Mouse (Mus musculus) olfactory bulb, adult 2 months (tissue): ENCODE measurements around the gene Dnlz. TPM values are rescaled to one million over a fixed set of nuclear protein-coding genes. Genes with fewer than 3 reads are reported as not detected.

Experiments used
- H3K27ac ChIP-seq: fragments of 200-500 bp; 2 replicates; pipeline ENCODE4 v1.5.1; 2012; ENCODE audit warnings: low read depth, low read length; ENCODE audit not compliant: insufficient read depth
- H3K4me1 ChIP-seq: fragments of 200-500 bp; 2 replicates; pipeline ENCODE4 v1.6.1; 2012; ENCODE audit warnings: low read length; ENCODE audit not compliant: control insufficient read depth, insufficient read depth
- H3K4me3 ChIP-seq: fragments of 200-500 bp; 2 replicates; pipeline ENCODE4 v1.5.1; 2012; ENCODE audit warnings: mild to moderate bottlenecking, low read depth, low read length, moderate library complexity; ENCODE audit not compliant: insufficient read depth
- CTCF ChIP-seq: fragments of 200-500 bp; IDR thresholded peaks from 2 replicates; pipeline ENCODE4 v1.5.1; 2012; ENCODE audit warnings: low read depth, mild to moderate bottlenecking, low read length, moderate library complexity; ENCODE audit not compliant: insufficient read depth
- POLR2A ChIP-seq: fragments of 200-500 bp; IDR thresholded peaks from 2 replicates; pipeline ENCODE4 v1.6.1; 2012; ENCODE audit warnings: mild to moderate bottlenecking, low read depth, low read length, moderate library complexity; ENCODE audit not compliant: insufficient read depth
- WGBS: fragments of 180-500 bp; shearing (Covaris S2); methylation state at CpG from one replicate; pipeline ENCODE4 v1.1.7; 2018; 5-methylcytosine and 5-hydroxymethylcytosine counted together
- polyA plus RNA-seq: library from polyadenylated mRNA; stranded (reverse); fragments of >200 nt; gene quantifications from 2 replicates; pipeline ENCODE4 v1.2.4, GENCODE M21; 2012; ENCODE audit warnings: low replicate concordance; ENCODE audit not compliant: missing spikeins, insufficient read depth, insufficient read length

Dnlz gene
- polyA plus RNA-seq, 1 experiment = not detected

DNA sequence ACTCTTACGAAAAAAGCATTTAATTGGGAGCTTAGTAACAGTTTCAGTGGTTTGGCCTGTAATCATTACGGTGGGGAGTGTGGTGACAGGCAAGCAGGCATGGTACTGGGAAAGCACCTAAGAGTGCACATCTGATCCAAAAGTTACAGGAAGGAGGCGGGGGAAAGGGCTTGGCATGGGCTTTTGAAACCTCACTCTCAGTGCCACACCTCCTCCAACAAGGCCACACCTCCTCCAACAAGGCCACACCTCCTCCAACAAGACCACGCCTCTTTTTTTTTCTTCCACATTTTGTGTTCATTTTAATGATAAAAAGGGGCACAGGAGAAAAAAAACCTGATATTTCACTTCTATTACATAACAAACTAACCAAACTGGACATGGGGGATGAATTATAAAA lies 24.1 kb downstream of the Dnlz start:
- no peak overlapping the region for H3K4me3 ChIP-seq
- H3K4me1 ChIP-seq = peaks cover 46% of the 10 kb centered on the region
- WGBS = 68% methylated on average over 4 of the region's 4 CpGs
- no peak overlapping the region for H3K27ac ChIP-seq
- TF ChIP-seq CTCF (no peak), POLR2A (no peak)

DNA sequence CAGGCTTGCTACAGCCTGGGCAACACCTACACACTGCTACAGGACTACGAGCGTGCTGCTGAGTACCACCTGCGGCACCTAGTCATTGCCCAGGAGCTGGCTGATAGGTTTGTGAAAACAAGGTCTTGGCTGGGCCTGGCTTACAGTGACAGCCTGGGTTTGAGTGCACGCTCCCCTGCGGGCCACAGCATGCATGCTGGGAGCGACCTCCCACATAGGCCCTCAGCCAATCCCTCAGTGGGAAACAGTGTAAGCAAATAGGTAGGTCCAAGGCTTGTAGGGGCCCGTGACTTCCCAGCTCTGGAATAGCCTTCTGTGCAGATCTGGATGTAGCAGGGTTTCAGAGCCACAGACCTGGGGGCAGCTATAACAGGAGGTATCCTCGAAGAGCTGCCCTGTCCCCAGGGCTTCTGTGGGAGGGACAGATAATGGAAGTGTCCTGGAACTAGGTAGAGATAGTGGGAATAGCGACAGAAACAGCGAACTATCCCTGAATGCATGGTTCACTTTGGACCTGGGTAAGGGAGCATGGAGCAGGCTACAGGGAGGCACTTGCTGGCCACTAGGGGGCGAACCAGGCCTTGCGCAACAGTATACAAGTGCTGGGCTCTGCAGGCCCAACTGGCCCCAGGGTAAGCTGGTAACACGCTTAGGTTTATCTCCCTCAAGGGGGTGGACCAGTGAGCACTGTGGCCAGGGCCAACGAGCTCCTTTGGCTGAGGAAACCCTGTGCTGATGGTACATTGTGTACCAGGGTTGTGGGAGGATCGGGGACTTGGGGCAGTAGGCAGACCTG lies 26.3 kb downstream of the Dnlz start:
- TF ChIP-seq POLR2A (no peak), CTCF (peak; percentile 71)
- no peak overlapping the region for H3K27ac ChIP-seq
- H3K4me1 ChIP-seq = peaks cover 34% of the 10 kb centered on the region
- no peak overlapping the region for H3K4me3 ChIP-seq
- WGBS = 44% methylated on average over 15 of the region's 15 CpGs

DNA sequence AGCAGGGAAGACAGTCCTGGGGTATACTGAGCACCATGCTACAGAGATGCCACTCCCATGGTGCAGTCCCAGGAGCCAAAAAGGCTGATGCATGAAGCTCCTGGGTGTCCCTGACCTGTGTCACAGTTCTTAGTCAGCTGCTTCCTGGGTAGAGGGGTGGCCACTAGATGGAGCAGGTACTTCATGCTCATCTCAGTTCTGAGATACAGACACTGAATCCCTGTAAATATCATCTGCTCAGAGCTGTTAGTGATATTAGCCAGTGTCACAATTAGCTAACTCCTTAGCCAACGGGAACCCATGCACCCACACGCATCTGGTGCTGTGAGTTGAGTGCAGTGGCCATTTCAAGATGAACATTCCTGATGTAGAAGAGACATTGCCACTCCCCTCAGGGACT lies 27.0 kb downstream of the Dnlz start:
- Histone ChIP-seq H3K4me3 (no peak overlapping the region), H3K4me1 (peaks cover 34% of the 10 kb centered on the region), H3K27ac (no peak overlapping the region)
- no peak for TF ChIP-seq CTCF
- TF ChIP-seq POLR2A = no peak
- WGBS = 33% methylated on average over 2 of the region's 2 CpGs

DNA sequence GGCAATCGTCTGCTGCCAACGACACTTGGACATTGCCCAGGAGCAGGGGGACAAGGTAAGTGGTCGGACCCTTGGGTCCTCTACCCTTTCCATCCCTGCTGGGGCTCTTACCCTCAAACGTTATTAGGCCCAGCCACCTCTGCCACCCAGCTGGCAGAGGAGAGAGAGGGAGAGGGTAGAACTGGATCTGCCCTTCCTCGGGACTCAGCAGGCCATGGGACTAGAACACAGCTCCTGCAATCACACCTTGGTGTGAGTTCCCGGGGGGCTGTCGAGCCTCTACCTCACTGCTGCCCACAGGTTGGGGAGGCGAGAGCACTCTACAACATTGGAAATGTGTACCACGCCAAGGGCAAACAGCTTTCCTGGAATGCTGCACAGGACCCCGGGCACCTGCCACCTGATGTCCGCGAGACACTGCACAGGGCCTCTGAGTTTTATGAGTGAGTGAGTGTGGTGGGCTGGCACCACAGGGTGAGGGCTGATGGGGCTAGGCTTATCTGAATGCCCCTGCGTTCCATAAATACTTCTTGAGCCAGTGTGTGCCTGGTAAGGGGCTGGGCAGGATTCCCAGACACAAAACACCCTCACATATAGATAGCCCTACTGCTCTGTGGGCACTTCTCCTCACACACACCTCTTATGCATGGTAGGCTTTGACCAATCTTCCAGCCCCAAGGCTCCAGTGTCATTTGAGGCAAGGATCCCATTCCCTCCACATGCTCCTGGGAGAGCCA lies 28.2 kb downstream of the Dnlz start:
- peaks cover 38% of the 10 kb centered on the region for H3K4me1 ChIP-seq
- no peak overlapping the region for H3K4me3 ChIP-seq
- WGBS = 90% methylated on average over 13 of the region's 13 CpGs
- no peak overlapping the region for H3K27ac ChIP-seq
- TF ChIP-seq CTCF (no peak), POLR2A (no peak)

DNA sequence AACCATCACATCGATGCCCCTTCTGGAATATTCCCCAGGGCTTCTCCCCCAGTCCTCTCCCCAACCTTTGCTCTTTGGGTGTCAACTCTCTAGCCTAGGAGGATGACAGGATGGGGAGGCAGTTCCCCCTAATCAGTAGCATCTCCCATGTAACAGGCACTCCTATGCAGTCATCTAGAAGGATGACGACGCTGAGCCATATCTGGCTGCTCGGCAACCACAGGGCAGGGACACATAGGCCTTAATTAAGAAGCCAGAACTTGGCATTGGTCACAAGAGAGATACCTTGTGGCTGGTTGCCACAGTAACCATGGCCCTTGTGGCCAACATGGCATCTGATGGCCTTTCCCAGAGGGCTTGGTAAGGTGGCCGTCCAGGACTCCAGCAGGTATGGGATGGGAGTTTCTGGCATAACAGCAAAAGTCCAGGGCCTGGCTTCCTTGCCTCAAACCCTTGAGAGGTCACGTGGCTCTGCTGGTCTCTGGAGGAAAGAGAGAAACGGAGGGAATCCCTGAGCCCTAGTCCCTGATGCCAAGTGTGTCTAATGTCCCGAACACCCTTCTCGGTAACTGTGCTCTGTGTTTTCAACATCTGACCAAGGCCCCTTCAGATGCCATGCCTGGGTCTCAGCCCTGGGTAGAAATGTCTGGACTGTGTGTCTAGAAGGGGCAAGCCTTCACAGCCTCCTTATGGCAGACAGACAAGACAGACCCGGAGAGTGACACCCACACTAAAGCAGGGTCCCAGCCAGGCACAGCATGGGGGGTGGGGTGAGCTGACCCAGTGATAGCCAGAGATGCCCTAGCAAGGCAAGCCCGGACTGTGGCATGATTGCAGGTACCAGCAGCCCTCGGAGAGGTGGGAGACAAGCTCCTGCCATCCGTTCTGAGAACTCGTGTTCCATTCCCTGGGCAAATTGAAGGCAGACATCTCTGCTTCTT lies 31.4 kb downstream of the Dnlz start:
- H3K4me3 ChIP-seq = no peak overlapping the region
- 69% methylated on average over 14 of the region's 14 CpGs for WGBS
- peaks cover 62% of the 10 kb centered on the region for H3K4me1 ChIP-seq
- no peak overlapping the region for H3K27ac ChIP-seq
- no peak for TF ChIP-seq POLR2A
- no peak for TF ChIP-seq CTCF

DNA sequence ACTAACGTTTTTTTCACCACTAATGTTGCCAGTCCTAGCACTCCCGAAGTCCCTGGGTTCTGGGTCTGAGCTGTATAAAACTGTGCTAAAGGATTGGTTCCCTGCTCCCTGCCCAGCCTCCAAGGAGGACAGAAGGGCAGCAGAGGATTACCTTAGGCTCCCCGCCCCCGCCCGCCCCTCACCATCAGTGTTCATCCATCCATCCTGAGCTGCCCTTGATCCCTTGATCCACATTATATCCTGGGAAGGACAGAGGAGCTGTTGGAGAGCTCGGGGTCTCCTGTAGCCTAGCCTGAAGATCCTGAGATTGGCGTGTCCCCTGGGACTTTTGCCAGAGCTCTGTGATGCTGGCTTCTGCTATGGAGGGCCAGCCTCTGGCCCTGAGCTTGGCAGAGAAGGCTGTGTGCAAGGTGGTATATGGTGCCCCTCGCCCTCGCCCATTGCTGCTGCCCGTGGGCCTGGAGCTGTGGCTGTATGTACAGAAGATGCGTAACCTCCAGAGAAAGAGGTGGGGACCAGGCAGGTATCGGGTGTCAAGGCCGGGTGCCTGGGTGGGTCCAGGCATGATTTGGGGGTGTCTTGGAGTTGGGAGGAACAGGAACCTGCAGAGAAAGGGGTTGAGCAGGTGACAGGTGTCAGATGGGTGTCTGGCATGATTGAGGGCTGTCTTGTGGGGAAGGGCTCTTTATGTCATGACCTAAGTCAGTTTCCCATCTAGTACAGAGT lies 32.2 kb downstream of the Dnlz start:
- WGBS = 83% methylated on average over 13 of the region's 13 CpGs
- Histone ChIP-seq H3K27ac (no peak overlapping the region), H3K4me3 (no peak overlapping the region)

DNA sequence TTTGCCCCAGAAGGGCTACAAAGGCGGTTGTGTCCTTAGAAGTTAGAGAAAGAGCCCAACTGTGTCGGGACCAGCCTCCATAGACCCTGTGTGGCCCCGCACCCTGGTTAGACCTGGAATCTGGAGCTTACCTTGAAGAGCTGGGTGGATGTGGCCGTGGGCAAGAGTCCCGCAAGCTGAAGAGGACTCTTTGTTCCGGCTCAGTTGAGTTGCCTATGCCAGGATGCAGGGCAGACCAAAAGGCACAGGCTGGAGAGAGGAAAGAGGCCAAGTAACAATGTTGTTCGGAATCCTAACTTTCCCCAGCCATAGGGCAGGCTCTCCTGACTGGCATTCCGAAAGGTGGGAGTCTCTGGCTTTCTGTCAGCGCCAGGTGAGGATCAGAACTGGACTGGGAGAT lies 32.8 kb downstream of the Dnlz start:
- Histone ChIP-seq H3K27ac (no peak overlapping the region), H3K4me1 (peaks cover 60% of the 10 kb centered on the region), H3K4me3 (no peak overlapping the region)
- WGBS = 77% methylated on average over 9 of the region's 9 CpGs
- no peak for TF ChIP-seq CTCF
- TF ChIP-seq POLR2A = no peak

More for the DNA sequence above, 32.2 kb downstream of the Dnlz start:
- no peak for TF ChIP-seq POLR2A
- TF ChIP-seq CTCF = no peak
- peaks cover 61% of the 10 kb centered on the region for H3K4me1 ChIP-seq

DNA sequence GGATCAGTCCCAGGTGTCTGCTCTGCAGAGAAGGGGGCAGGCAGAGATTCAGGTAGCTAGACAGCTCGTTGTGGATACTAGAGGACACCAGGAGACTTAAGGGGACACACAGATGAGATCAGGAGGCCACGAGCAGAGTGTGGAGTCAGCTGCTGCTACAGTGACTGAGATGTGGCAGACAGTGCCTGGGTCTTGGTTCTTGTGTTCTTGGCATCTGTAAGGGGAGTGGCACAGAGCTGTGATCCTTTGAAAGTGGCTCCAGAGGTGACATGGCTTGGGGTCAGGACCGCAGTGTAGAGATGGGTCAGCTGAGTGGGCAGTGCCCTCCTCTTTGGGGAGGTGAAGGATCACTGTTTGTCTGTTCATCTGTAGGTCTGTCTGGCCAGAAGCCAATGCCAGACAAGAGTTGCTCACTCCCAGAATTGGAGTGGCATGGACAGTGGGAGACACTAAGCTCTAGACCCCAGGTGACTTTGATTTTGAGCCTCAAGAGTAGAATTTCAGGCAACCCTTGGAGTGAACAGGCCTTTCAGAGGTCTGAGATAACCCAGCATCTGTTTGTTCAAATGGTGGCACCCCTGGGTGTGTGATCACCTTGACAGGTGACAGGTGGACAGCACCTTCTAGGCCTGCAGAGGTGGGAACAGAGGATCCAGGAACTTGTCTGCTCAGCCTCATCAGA lies 33.8 kb downstream of the Dnlz start:
- TF ChIP-seq POLR2A (no peak), CTCF (no peak)
- Histone ChIP-seq H3K4me3 (no peak overlapping the region), H3K27ac (no peak overlapping the region), H3K4me1 (peaks cover 60% of the 10 kb centered on the region)
- WGBS = 79% methylated on average over 3 of the region's 3 CpGs
